ENCODE assay signal across 20 mouse cellular contexts in the genomic region with DNA sequence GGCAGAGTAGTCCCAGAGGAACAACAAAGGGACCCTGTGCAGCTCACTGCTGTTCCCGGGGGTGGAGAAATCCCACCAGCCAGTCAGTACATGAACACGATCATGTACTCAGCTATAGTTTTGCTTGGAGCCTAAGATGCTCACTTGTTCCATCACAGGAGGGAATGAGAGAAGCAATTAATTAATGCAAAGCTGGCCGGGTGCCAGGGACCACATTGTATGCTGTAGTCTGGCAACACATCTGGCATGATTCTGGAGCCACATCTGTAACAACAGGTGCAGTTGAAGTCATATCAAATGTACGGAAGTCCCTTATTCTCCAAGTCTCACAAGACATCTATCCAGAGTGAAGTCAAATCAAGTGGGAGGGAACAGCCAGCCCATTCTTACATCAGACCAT. TPM values are rescaled to one million over a fixed set of nuclear protein-coding genes. Genes with fewer than 3 reads are reported as not detected.
A peak's percentile ranks its signal among the peaks of the same experiment; 100 is the strongest.
DNase-seq lines count a peak whose midpoint lies in the region; ATAC-seq lines count a peak whose summit lies in the region.
"Had no signal": no experiment of that assay in that cellular context is flagged by ENCODE, and none has a peak within 500 bp of the region (broad histone marks: within the 10 kb centered on the region; RNA-seq: fewer than 3 reads in every experiment).

No protein-coding gene starts in this region.

- H3K4me1 ChIP-seq in neural tube, embryonic 11.5 days (ENCODE audit: control insufficient read depth, insufficient read depth, low read length), result no peaks in the 10 kb centered on the region
- H3K4me1 ChIP-seq: embryonic facial prominence, embryonic 13.5 days; heart, embryonic 12.5 days; hindbrain, embryonic 15.5 days had no signal

- no peak overlapping the region for H3K27ac ChIP-seq in neural tube, embryonic 11.5 days (ENCODE audit: low read depth, low read length)
- H3K27ac ChIP-seq: embryonic facial prominence, embryonic 13.5 days; forebrain, embryonic 13.5 days; gastrocnemius, adult 2 months; hindbrain, embryonic 10.5 days; hindbrain, embryonic 15.5 days had no signal

- no peak overlapping the region for H3K4me2 ChIP-seq in neural tube, embryonic 11.5 days (ENCODE audit: low read depth)
- H3K4me2 ChIP-seq: embryonic facial prominence, embryonic 13.5 days; forebrain, embryonic 13.5 days; heart, embryonic 12.5 days; hindbrain, embryonic 15.5 days had no signal

- H3K9ac ChIP-seq in neural tube, embryonic 11.5 days (ENCODE audit: low read length), result no peak overlapping the region
- H3K9ac ChIP-seq: embryonic facial prominence, embryonic 13.5 days; forebrain, embryonic 13.5 days; heart, embryonic 12.5 days; hindbrain, embryonic 15.5 days had no signal

- peak; percentile 31 to 45 for DNase-seq in cerebellum, postnatal 14 days
- no peak for DNase-seq in cerebellum, adult 9-10 months
- peak; percentile 48 for DNase-seq in left cerebral cortex, postnatal 4 days
- no peak for DNase-seq in left cerebral cortex, postnatal 25 days (ENCODE audit: low spot score in 2 of 2)
- peak; percentile 6 for DNase-seq in neural tube, embryonic 11.5 days (ENCODE audit: low spot score)
- no peak for DNase-seq in neural tube, embryonic 10.5 days (ENCODE audit: extremely low spot score, low spot score)
- DNase-seq in embryo, embryonic 11 days, result no peak
- DNase-seq: adrenal gland, postnatal 10 days; cerebellum, adult 11-12 months; cerebellum, adult 9-11 months; gastrocnemius, adult 2 months; gastrocnemius, postnatal 25 days had no signal

- intact Hi-C loops in left cerebral cortex, postnatal 4 days (cut with DNase I), result loop anchor here (5.0 kb wide), 1 partner anchor 41 kb away; no protein-coding TSS in a partner anchor
- intact Hi-C loops in left cerebral cortex, postnatal 25 days (cut with DNase I), result no loop called here

- no peaks in the 10 kb centered on the region for H3K9me3 ChIP-seq in neural tube, embryonic 11.5 days (ENCODE audit: control insufficient read depth, low read length)
- H3K9me3 ChIP-seq: embryonic facial prominence, embryonic 13.5 days; forebrain, embryonic 13.5 days; heart, embryonic 12.5 days; hindbrain, embryonic 10.5 days; hindbrain, embryonic 15.5 days had no signal

- ATAC-seq in neural tube, embryonic 11.5 days (ENCODE audit: insufficient read depth, low FRiP score, low TSS enrichment), result no peak
- ATAC-seq: forebrain, embryonic 13.5 days had no signal

- H3K27me3 ChIP-seq in neural tube, embryonic 11.5 days (ENCODE audit: control insufficient read depth, insufficient read depth, low read length), result no peaks in the 10 kb centered on the region
- H3K27me3 ChIP-seq: embryonic facial prominence, embryonic 13.5 days; forebrain, embryonic 13.5 days; heart, embryonic 12.5 days; hindbrain, embryonic 15.5 days had no signal

- H3K4me3 ChIP-seq in neural tube, embryonic 11.5 days (ENCODE audit: low read depth, low read length), result no peak overlapping the region
- H3K4me3 ChIP-seq: embryonic facial prominence, embryonic 13.5 days; forebrain, embryonic 13.5 days; gastrocnemius, adult 2 months; heart, embryonic 12.5 days; hindbrain, embryonic 10.5 days; hindbrain, embryonic 15.5 days had no signal

- no peaks in the 10 kb centered on the region for H3K36me3 ChIP-seq in neural tube, embryonic 11.5 days (ENCODE audit: control insufficient read depth, insufficient read depth, low read length)
- H3K36me3 ChIP-seq: embryonic facial prominence, embryonic 13.5 days; heart, embryonic 12.5 days; hindbrain, embryonic 10.5 days; hindbrain, embryonic 15.5 days had no signal

- WGBS in neural tube, embryonic 11.5 days, result 83% methylated on average over 4 of the region's 4 CpGs

RNA-seq across cellular contexts. Expression of gene Apba2, which starts 45.3 kb away (rescaled TPM):
- 100 to 1,000 TPM; 204 to 211 TPM for total RNA-seq in left cerebral cortex, postnatal 4 days (2021)
- 100 to 1,000 TPM; 246 to 248 TPM for total RNA-seq in left cerebral cortex, postnatal 25 days (2021)
- 97.6 and 123 TPM in 2 replicates for polyA plus RNA-seq in neural tube, embryonic 11.5 days (2014; fragmentation: Nextera tagmentation; extraction: Ambion mirVana)
- total RNA-seq: granulocyte monocyte progenitor cell, adult 5-6 weeks; MEL had no signal
- polyA plus RNA-seq: C2C12 had no signal

Comparison
In these comparisons a context has a peak if more than half of its experiments do, and no peak if none do; other contexts are left out.
1. DNase-seq: peak in cerebellum, postnatal 14 days (2 of 2), left cerebral cortex, postnatal 4 days (single experiment) and neural tube, embryonic 11.5 days (single experiment); none in cerebellum, adult 9-10 months (single experiment), left cerebral cortex, postnatal 25 days (0 of 2), neural tube, embryonic 10.5 days (single experiment) and embryo, embryonic 11 days (single experiment).